Mouse (Mus musculus): Measurements from ENCODE around the gene Lrrk1. TPM values are rescaled to one million over a fixed set of nuclear protein-coding genes. Genes with fewer than 3 reads are reported as not detected.

Lrrk1 gene
- polyA plus RNA-seq, 1 experiment from 2014 or later, result 6.5 TPM

GRCm38 (mm10) chr7:66278001-66278400 is 110.1 kb downstream of the Lrrk1 start:
- Histone ChIP-seq H3K27me3 (no peaks in the 10 kb centered on the region), H3K4me3 (no peak overlapping the region), H3K9me3 (no peaks in the 10 kb centered on the region), H3K9ac (no peak overlapping the region), H3K4me2 (no peak overlapping the region), H3K36me3 (no peaks in the 10 kb centered on the region), H3K4me1 (replicated peaks) (peaks cover 12% of the 10 kb centered on the region), H3K27ac (replicated peaks) (no peak overlapping the region)
- no peak for ATAC-seq (ENCODE audit: low read depth)
- WGBS, result 92% methylated on average over 3 of the region's 3 CpGs

- 94% methylated on average over 5 of the region's 5 CpGs for WGBS
- ATAC-seq (ENCODE audit: low read depth), result no peak
- H3K27ac ChIP-seq (replicated peaks), result no peak overlapping the region
Observed at GRCm38 (mm10) chr7:66273494-66273893, 114.7 kb downstream of the Lrrk1 start.

GRCm38 (mm10) chr7:66271226-66271625 is 116.9 kb downstream of the Lrrk1 start:
- H3K4me3 ChIP-seq, result no peak overlapping the region
- no peak overlapping the region for H3K9ac ChIP-seq
- no peaks in the 10 kb centered on the region for H3K36me3 ChIP-seq
- H3K4me1 ChIP-seq (replicated peaks), result no peaks in the 10 kb centered on the region
- no peak overlapping the region for H3K4me2 ChIP-seq
- 73% methylated on average over 6 of the region's 6 CpGs for WGBS
- ATAC-seq (ENCODE audit: low read depth), result no peak
- H3K27me3 ChIP-seq, result no peaks in the 10 kb centered on the region
- no peak overlapping the region for H3K27ac ChIP-seq (replicated peaks)
- H3K9me3 ChIP-seq, result no peaks in the 10 kb centered on the region

More at GRCm38 (mm10) chr7:66273494-66273893, 114.7 kb downstream of the Lrrk1 start:
- Histone ChIP-seq H3K27me3 (no peaks in the 10 kb centered on the region), H3K9me3 (no peaks in the 10 kb centered on the region), H3K9ac (no peak overlapping the region), H3K36me3 (no peaks in the 10 kb centered on the region), H3K4me1 (replicated peaks) (no peaks in the 10 kb centered on the region), H3K4me2 (no peak overlapping the region), H3K4me3 (no peak overlapping the region)

- Histone ChIP-seq H3K4me3 (no peak overlapping the region), H3K4me1 (replicated peaks) (no peaks in the 10 kb centered on the region; the same call in 1 of the 2 replicates), H3K36me3 (no peaks in the 10 kb centered on the region), H3K27me3 (no peaks in the 10 kb centered on the region), H3K9me3 (no peaks in the 10 kb centered on the region), H3K27ac (replicated peaks) (no peak overlapping the region), H3K9ac (no peak overlapping the region), H3K4me2 (no peak overlapping the region)
- ATAC-seq (ENCODE audit: low read depth), result no peak
- WGBS, result 90% methylated on average over 6 of the region's 6 CpGs
Observed at GRCm38 (mm10) chr7:66266942-66267850, 121.0 kb downstream of the Lrrk1 start.

- no peak overlapping the region for H3K4me2 ChIP-seq
- no peak overlapping the region for H3K9ac ChIP-seq
- WGBS, result 73% methylated on average over 5 of the region's 5 CpGs
- no peaks in the 10 kb centered on the region for H3K27me3 ChIP-seq
- no peak overlapping the region for H3K27ac ChIP-seq (replicated peaks)
- H3K4me1 ChIP-seq (replicated peaks), result peaks cover 13% of the 10 kb centered on the region
- H3K36me3 ChIP-seq, result no peaks in the 10 kb centered on the region
- no peak for ATAC-seq (ENCODE audit: low read depth)
- no peaks in the 10 kb centered on the region for H3K9me3 ChIP-seq
- no peak overlapping the region for H3K4me3 ChIP-seq
Observed at GRCm38 (mm10) chr7:66263421-66263820, 124.7 kb downstream of the Lrrk1 start.

DNA sequence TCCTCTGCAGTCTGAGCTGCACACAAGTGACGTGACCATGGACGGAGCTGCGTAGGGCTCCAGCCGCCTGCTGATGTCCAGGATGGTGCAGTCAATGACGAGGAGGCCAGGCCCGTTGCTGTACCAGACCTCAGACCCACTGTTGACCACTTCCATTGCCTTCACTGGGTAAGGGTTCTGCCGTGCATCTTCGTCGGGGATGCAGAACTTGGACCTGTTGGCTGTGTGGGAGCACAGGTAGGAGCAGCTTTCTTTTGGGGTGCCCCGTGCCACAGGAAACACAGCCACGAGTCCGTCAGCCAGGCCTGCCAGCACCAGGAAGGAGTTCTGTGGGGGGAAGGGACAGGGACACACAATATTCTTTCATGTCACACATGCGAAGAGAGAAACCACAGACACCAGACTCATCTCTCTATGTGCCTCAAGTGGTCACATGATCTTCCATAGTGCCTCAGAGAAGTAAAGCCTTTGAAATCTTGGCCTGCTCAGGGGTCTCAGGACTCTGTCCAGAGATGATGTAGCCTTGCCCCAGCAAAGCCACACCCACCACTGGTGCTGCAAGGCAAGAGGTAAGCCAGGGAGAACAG is 125.5 kb downstream of the Lrrk1 start:
- Histone ChIP-seq H3K9ac (no peak overlapping the region), H3K9me3 (no peaks in the 10 kb centered on the region), H3K27ac (replicated peaks) (no peak overlapping the region), H3K36me3 (no peaks in the 10 kb centered on the region), H3K4me1 (replicated peaks) (peaks cover 13% of the 10 kb centered on the region), H3K27me3 (no peaks in the 10 kb centered on the region), H3K4me3 (no peak overlapping the region), H3K4me2 (no peak overlapping the region)
- WGBS, result 97% methylated on average over 13 of the region's 13 CpGs
- ATAC-seq (ENCODE audit: low read depth), result no peak

DNA sequence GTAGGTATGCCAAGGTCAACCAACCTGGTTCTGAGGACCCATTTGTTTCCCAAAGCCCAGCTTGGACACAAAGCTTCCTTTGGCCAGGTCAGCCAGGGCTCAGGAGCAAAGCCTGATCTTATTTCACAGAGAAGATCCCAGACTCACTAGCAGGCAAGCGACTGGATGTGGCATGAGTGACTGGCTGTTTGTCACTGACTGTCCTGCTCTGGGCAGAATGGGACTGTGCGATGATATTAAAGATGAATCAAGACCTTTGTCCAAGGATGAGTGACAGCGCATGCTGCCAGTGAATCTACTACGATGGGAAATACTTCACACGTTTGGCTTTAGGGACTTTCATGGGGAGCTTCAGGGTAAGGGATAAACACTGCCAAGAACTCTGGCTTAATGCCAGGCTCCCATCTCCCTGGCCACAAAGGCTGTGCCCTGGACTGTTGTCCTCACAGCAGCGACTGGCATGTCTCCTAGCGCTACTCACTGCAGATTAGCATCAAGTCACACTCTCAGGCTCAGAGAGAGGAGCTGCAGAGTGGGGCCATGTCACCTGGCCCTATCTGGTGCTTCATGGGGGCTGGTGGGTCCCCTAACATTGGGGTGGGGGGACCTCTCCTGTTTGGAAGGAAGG is 127.3 kb downstream of the Lrrk1 start:
- H3K27me3 ChIP-seq, result no peaks in the 10 kb centered on the region
- H3K9me3 ChIP-seq, result no peaks in the 10 kb centered on the region
- H3K4me1 ChIP-seq (replicated peaks), result peaks cover 13% of the 10 kb centered on the region
- no peak overlapping the region for H3K9ac ChIP-seq
- H3K4me2 ChIP-seq, result no peak overlapping the region
- no peak overlapping the region for H3K27ac ChIP-seq (replicated peaks)
- H3K4me3 ChIP-seq, result no peak overlapping the region
- no peak for ATAC-seq (ENCODE audit: low read depth)
- H3K36me3 ChIP-seq, result no peaks in the 10 kb centered on the region
- WGBS, result 71% methylated on average over 7 of the region's 7 CpGs

DNA sequence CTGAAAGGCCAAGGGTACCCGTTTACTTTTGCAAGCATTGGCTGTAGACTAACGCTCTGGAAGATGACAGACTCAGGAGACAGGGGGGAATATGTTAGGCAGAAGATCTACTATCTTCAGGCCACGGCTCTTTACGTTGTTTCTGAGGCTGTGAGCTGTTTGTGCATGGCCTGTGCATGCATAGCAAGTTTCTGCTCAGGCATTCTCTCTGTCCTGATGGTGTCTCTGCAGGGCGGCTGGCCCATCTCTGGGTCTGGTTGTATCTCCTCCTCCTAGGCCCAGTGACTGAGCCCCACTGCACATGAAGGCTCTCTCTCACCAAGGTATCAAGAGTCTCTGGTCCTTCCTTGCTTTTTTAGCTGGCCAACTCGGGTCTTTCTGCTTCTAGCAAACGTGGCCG is 127.9 kb downstream of the Lrrk1 start:
- 93% methylated on average over 8 of the region's 8 CpGs for WGBS
- Histone ChIP-seq H3K9ac (no peak overlapping the region), H3K9me3 (no peaks in the 10 kb centered on the region), H3K27ac (replicated peaks) (no peak overlapping the region), H3K36me3 (no peaks in the 10 kb centered on the region), H3K4me3 (no peak overlapping the region), H3K27me3 (no peaks in the 10 kb centered on the region), H3K4me1 (replicated peaks) (peaks cover 13% of the 10 kb centered on the region), H3K4me2 (no peak overlapping the region)
- ATAC-seq (ENCODE audit: low read depth), result no peak

- Histone ChIP-seq H3K4me2 (no peak overlapping the region), H3K9ac (no peak overlapping the region), H3K27me3 (no peaks in the 10 kb centered on the region), H3K27ac (replicated peaks) (no peak overlapping the region), H3K4me1 (replicated peaks) (peaks cover 13% of the 10 kb centered on the region), H3K9me3 (no peaks in the 10 kb centered on the region), H3K36me3 (no peaks in the 10 kb centered on the region), H3K4me3 (no peak overlapping the region)
- no peak for ATAC-seq (ENCODE audit: low read depth)
- WGBS, result 85% methylated on average over 14 of the region's 14 CpGs
Observed at GRCm38 (mm10) chr7:66259436-66260206, 128.5 kb downstream of the Lrrk1 start.

DNA sequence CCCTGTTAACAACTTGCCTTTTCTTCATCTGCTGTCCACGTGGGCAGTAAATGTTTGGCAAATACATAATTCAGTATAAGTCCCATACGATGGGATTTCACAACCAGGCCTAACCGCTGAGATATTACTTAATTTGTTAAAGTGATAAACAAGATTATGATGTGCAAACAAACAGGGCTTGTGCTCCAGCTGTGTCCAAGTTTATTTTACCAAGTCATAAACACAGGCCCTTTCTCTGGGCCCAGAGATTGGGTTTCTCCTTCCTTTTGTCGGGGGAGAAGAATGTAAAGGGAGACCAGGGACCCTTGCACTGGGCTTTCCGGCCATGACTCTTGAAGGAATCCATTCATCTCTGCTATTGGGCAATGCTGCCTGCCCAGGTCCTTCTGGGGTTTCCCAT is 129.2 kb downstream of the Lrrk1 start:
- no peak for ATAC-seq (ENCODE audit: low read depth)

GRCm38 (mm10) chr7:66257232-66257631 is 130.9 kb downstream of the Lrrk1 start:
- H3K27me3 ChIP-seq, result no peaks in the 10 kb centered on the region
- no peak for ATAC-seq (ENCODE audit: low read depth)
- WGBS, result 85% methylated on average over 5 of the region's 5 CpGs
- H3K36me3 ChIP-seq, result no peaks in the 10 kb centered on the region
- no peak overlapping the region for H3K4me2 ChIP-seq
- H3K9me3 ChIP-seq, result no peaks in the 10 kb centered on the region
- H3K27ac ChIP-seq (replicated peaks), result no peak overlapping the region
- no peak overlapping the region for H3K4me3 ChIP-seq
- H3K4me1 ChIP-seq (replicated peaks), result peaks cover 13% of the 10 kb centered on the region
- no peak overlapping the region for H3K9ac ChIP-seq

More for the DNA sequence above, 129.2 kb downstream of the Lrrk1 start:
- Histone ChIP-seq H3K9me3 (no peaks in the 10 kb centered on the region), H3K4me1 (replicated peaks) (peaks cover 13% of the 10 kb centered on the region), H3K4me2 (no peak overlapping the region), H3K9ac (no peak overlapping the region), H3K27ac (replicated peaks) (no peak overlapping the region), H3K36me3 (no peaks in the 10 kb centered on the region), H3K27me3 (no peaks in the 10 kb centered on the region), H3K4me3 (no peak overlapping the region)
- 82% methylated on average over 5 of the region's 5 CpGs for WGBS

DNA sequence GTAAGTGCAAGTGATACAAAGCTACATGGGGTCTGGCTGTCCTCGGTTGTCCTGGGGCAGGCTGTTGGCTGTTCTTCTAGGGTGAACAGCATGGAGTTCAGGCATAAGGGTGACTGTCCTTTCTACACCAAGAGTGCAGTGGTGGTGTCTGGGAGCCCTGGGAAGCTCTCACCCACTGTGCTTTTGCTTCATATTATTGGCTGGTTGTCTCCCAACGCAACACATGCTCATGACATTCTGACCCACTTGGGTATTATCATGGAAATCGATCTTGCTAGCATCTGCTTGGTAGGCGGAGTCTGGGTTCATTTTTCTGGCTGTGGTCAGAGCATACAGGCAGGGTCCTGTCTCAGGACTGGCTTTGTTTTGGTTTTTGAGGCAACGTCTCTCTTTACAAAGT is 131.7 kb downstream of the Lrrk1 start:
- no peaks in the 10 kb centered on the region for H3K9me3 ChIP-seq
- H3K36me3 ChIP-seq, result no peaks in the 10 kb centered on the region
- WGBS, result 73% methylated on average over 5 of the region's 5 CpGs
- H3K4me3 ChIP-seq, result no peak overlapping the region
- no peak overlapping the region for H3K4me2 ChIP-seq
- no peak overlapping the region for H3K9ac ChIP-seq
- no peak for ATAC-seq (ENCODE audit: low read depth)
- no peak overlapping the region for H3K27ac ChIP-seq (replicated peaks)
- peaks cover 13% of the 10 kb centered on the region for H3K4me1 ChIP-seq (replicated peaks)
- H3K27me3 ChIP-seq, result no peaks in the 10 kb centered on the region
